Mouse (Mus musculus) heart, adult 2 months (tissue): ENCODE measurements around the gene Fpr-rs7. TPM values are rescaled to one million over a fixed set of nuclear protein-coding genes. Genes with fewer than 3 reads are reported as not detected.

Source experiments
- DNase-seq, 2 experiments: peaks; one replicate each; pipeline ENCODE4 v3.0.0; 2021
- H3K27ac ChIP-seq: fragments of 200-600 bp; 2 replicates; pipeline ENCODE4 v1.8.1; 2022
- H3K27me3 ChIP-seq: fragments of 200-500 bp; 2 replicates; pipeline ENCODE4 v1.6.1; 2012; ENCODE audit warnings: mild to moderate bottlenecking, low read length, inconsistent platforms, mixed read lengths; ENCODE audit not compliant: control insufficient read depth, insufficient read depth
- H3K36me3 ChIP-seq: fragments of 200-500 bp; 2 replicates; pipeline ENCODE4 v1.6.1; 2012; ENCODE audit warnings: low read length, inconsistent platforms; ENCODE audit not compliant: control insufficient read depth, insufficient read depth
- H3K4me1 ChIP-seq: fragments of 200-500 bp; 2 replicates; pipeline ENCODE4 v1.6.1; 2011; ENCODE audit warnings: low read length; ENCODE audit not compliant: control insufficient read depth, insufficient read depth
- H3K4me3 ChIP-seq: fragments of 200-600 bp; 2 replicates; pipeline ENCODE4 v1.8.1; 2022
- H3K79me2 ChIP-seq: fragments of 200-500 bp; replicated peaks from 2 replicates; pipeline ENCODE4 v1.6.1; 2012; ENCODE audit warnings: mild to moderate bottlenecking, inconsistent platforms, low read length, moderate library complexity, mixed read lengths; ENCODE audit not compliant: control insufficient read depth, insufficient read depth
- H3K9ac ChIP-seq: fragments of 200-500 bp; 2 replicates; pipeline ENCODE4 v1.6.1; 2012; ENCODE audit warnings: low read depth, mild to moderate bottlenecking, control low read depth, inconsistent platforms, low read length, mixed read lengths
- CTCF ChIP-seq: fragments of 200-600 bp; IDR thresholded peaks from 2 replicates; pipeline ENCODE4 v1.8.1; 2022; ENCODE audit warnings: antibody characterized with exemption, mild to moderate bottlenecking, moderate library complexity
- EP300 ChIP-seq: fragments of 200-500 bp; IDR thresholded peaks from 2 replicates; pipeline ENCODE4 v1.6.1; 2011; ENCODE audit warnings: low read depth, low read length, control low read depth; ENCODE audit not compliant: insufficient read depth
- POLR2A ChIP-seq: fragments of 200-500 bp; IDR thresholded peaks from 2 replicates; pipeline ENCODE4 v1.6.1; 2011; ENCODE audit warnings: mild to moderate bottlenecking, low read depth, low read length, control low read depth; ENCODE audit not compliant: insufficient read depth
- WGBS: fragments of 180-500 bp; shearing (Covaris S2); methylation state at CpG from one replicate; pipeline ENCODE4 v1.1.7; 2018; 5-methylcytosine and 5-hydroxymethylcytosine counted together
- intact Hi-C: fragments of 180-260 bp; cut with DNase I; formaldehyde crosslinking; loops from one replicate; pipeline ENCODE4 v1.15.1; 2025
- long read RNA-seq: library from polyadenylated mRNA; stranded (forward); transcript quantifications from one replicate; pipeline ENCODE4 v2.0.0, GENCODE M21; 2021
- polyA plus RNA-seq: library from polyadenylated mRNA; depleted of rRNA; stranded (reverse); fragments of >200 nt; gene quantifications from 2 replicates; pipeline ENCODE4 v1.2.3, GENCODE M21; 2012; rRNA removed
- total RNA-seq, 2 experiments: library from RNA; stranded (reverse); gene quantifications; 2 replicates each; pipeline ENCODE4 v1.2.3; 2021

Fpr-rs7 gene
- not detected for total RNA-seq
- not detected in 2 replicates for polyA plus RNA-seq
- long read RNA-seq, result 0 reads

GRCm38 (mm10) chr17:20114126-20114525 is at the start of gene Fpr-rs7:
Gene Fpr-rs7, minus strand, starts transcription at chr17:20114226.
- Histone ChIP-seq H3K27ac (no peak within 1 kb of the TSS), H3K27me3 (no peaks in the 10 kb centered on the region), H3K4me3 (no peak within 1 kb of the TSS), H3K79me2 (no peaks in the 10 kb centered on the region), H3K4me1 (no peaks in the 10 kb centered on the region), H3K36me3 (no peaks in the 10 kb centered on the region), H3K9ac (no peak within 1 kb of the TSS)
- intact Hi-C loops, result no loop called here
- DNase-seq, result no peak
- TF ChIP-seq CTCF (no peak), EP300 (no peak), POLR2A (no peak)

- no peaks in the 10 kb centered on the region for H3K36me3 ChIP-seq
- H3K4me1 ChIP-seq, result no peaks in the 10 kb centered on the region
- H3K79me2 ChIP-seq, result no peaks in the 10 kb centered on the region
- TF ChIP-seq CTCF (no peak), EP300 (no peak), POLR2A (no peak)
- no peak for DNase-seq
- H3K4me3 ChIP-seq, result no peak overlapping the region
- 66% methylated on average over 6 of the region's 6 CpGs for WGBS
- H3K9ac ChIP-seq, result no peak overlapping the region
- H3K27me3 ChIP-seq, result no peaks in the 10 kb centered on the region
- intact Hi-C loops, result no loop called here
- no peak overlapping the region for H3K27ac ChIP-seq
These were observed 39.9 kb downstream of the Fpr-rs7 start for GRCm38 (mm10) chr17:20074090-20074489.

GRCm38 (mm10) chr17:20071656-20072396 is 42.2 kb downstream of the Fpr-rs7 start:
- intact Hi-C loops, result no loop called here
- DNase-seq, result no peak

More at GRCm38 (mm10) chr17:20071656-20072396, 42.2 kb downstream of the Fpr-rs7 start:
- no peak overlapping the region for H3K4me3 ChIP-seq
- H3K36me3 ChIP-seq, result no peaks in the 10 kb centered on the region
- H3K9ac ChIP-seq, result no peak overlapping the region
- no peaks in the 10 kb centered on the region for H3K27me3 ChIP-seq
- no peak overlapping the region for H3K27ac ChIP-seq
- no peak for TF ChIP-seq CTCF
- TF ChIP-seq EP300, result no peak
- TF ChIP-seq POLR2A, result no peak
- H3K4me1 ChIP-seq, result no peaks in the 10 kb centered on the region
- no peaks in the 10 kb centered on the region for H3K79me2 ChIP-seq
- WGBS, result 83% methylated on average over 4 of the region's 4 CpGs

Other genes with a start within 250 kb of the Fpr-rs7 start
- not detected for gene Vmn2r104, start 65.9 kb downstream of the Fpr-rs7 start, total RNA-seq
- gene Vmn2r104, start 65.9 kb downstream of the Fpr-rs7 start, polyA plus RNA-seq, result not detected in 2 replicates
- gene Fpr-rs6, start 68.9 kb upstream of the Fpr-rs7 start, total RNA-seq, result not detected
- not detected in 2 replicates for gene Fpr-rs6, start 68.9 kb upstream of the Fpr-rs7 start, polyA plus RNA-seq
- gene Vmn2r105, start 120.8 kb upstream of the Fpr-rs7 start, total RNA-seq, result not detected
- gene Vmn2r105, start 120.8 kb upstream of the Fpr-rs7 start, polyA plus RNA-seq, result not detected in 2 replicates
- not detected for gene Vmn2r106, start 171.3 kb upstream of the Fpr-rs7 start, total RNA-seq
- not detected in 2 replicates for gene Vmn2r106, start 171.3 kb upstream of the Fpr-rs7 start, polyA plus RNA-seq
- gene Vmn2r107, start 231.0 kb upstream of the Fpr-rs7 start, total RNA-seq, result not detected
- gene Vmn2r107, start 231.0 kb upstream of the Fpr-rs7 start, polyA plus RNA-seq, result not detected in 2 replicates